Mouse (Mus musculus) C2C12 (cell line): ENCODE results near the gene Ap3d1.

Experiments
- CEBPB ChIP-seq: IDR thresholded peaks from one replicate; pipeline ENCODE4 v1.6.1; 2011; ENCODE audit warnings: low read depth, mild to moderate bottlenecking, control low read depth, moderate library complexity
- CTCF ChIP-seq: IDR thresholded peaks from one replicate; pipeline ENCODE4 v1.5.1; 2011; ENCODE audit not compliant: control insufficient read depth, insufficient read depth, insufficient read length
- MAX ChIP-seq: IDR thresholded peaks from one replicate; pipeline ENCODE4 v1.6.1; 2011; ENCODE audit warnings: mild to moderate bottlenecking, control low read depth
- MYOD1 ChIP-seq: IDR thresholded peaks from one replicate; pipeline ENCODE4 v1.6.1; 2011; ENCODE audit warnings: low read depth; ENCODE audit not compliant: control insufficient read depth, insufficient read length
- USF1 ChIP-seq: IDR thresholded peaks from one replicate; pipeline ENCODE4 v1.6.1; 2011; ENCODE audit warnings: low read depth, mild to moderate bottlenecking, control low read depth, moderate library complexity

DNA sequence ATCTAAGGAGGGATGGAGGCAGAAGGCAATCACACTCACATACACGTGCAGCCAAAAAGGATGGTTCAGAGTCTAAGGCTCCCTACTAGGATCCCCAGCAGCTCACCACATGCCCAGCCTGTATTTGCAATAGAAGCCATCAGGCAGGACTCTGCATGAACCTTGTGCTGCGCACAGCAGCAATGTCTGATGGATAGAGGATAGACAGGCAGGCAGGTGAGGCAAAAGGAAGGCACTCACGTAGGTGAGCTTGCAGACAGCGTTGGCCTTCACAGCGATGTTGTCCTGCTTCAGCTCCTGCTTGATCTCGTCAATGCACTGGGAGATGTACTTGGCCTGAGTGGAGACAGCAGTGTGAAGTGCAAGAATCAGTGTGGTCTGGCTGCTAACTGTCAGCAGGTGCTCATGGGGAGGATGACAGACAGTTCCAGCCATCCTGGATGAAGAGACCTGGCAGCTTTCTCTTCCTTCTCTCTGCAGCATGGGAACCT lies 9.4 kb downstream of the Ap3d1 start:
- TF ChIP-seq CTCF (no peak), CEBPB (no peak), MYOD1 (no peak), MAX (no peak), USF1 (no peak)
